Mouse (Mus musculus) adrenal gland, adult 8-10 months (tissue): ENCODE data around the gene Cemip2. TPM values are rescaled to one million over a fixed set of nuclear protein-coding genes. Genes with fewer than 3 reads are reported as not detected.

Experiments
- DNase-seq: peaks from one replicate; pipeline ENCODE4 v3.0.0; 2022
- total RNA-seq, 4 experiments: library from RNA; stranded (reverse); gene quantifications; 2 replicates each; pipeline ENCODE4 v1.2.4; 2022

The Cemip2 gene
- total RNA-seq, result 10 to 100 TPM; 22.6 to 27.4 (median 23.2) TPM

DNA sequence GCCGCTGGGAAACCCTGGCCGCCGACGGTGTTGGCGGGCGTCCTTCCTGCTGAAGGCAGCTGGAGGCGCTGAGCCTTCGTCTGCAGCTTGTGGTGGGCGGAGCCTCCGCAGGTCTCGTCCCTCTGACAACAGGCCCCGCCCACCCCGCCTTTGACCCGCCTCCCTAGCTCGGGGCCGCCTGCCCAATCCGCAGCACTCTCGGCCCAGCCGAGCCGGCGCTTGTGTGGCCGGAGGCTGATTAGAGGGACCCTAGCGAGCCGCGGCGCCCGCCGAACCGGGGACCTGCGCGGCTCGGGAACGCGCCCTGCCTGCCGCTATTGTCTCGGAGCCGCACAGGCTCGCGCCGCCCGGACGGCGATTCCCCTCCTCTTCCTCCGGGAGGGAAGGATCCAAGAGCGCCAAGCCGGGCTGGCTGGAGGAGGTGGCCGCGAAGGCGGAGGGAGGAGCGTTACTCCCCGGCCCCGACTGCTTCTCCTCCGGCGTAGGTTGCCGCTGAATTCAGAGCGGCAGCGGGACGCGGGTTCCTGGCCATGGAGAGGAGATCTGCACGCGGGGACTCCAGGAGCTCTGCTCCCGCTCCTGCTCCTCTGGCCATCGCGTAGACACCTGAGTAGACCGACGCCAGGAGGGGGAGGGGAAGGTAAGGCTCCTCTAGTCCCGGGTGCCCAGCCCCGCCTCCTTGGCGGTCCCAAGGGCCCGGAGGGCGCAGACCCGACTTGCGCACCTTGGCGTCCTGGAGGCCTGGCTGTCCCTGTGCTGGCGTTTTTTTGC is at the start of gene Cemip2:
Cemip2 (plus strand) TSS at position 196 of the 771 bp plus-strand sequence.
- peak; percentile 93 for DNase-seq

DNA sequence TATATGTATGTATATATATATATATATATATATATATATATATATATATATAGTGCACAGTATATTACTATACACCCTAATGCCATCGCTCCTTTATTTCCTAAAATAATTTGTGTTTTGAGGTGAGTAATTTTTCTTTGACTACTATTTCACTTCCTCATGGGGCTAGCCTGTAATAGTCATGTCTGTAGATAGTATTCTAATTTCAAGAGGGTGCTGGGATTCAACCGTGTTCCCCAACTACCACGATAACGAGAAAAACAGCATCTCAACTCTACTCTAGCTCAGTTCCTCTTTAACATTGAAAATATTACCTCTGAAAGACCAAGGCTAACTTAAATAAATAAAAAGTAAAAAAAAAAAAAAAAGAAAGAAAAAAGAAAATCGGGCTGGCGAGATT is 49.8 kb upstream of the Cemip2 start:
- no peak for DNase-seq

DNA sequence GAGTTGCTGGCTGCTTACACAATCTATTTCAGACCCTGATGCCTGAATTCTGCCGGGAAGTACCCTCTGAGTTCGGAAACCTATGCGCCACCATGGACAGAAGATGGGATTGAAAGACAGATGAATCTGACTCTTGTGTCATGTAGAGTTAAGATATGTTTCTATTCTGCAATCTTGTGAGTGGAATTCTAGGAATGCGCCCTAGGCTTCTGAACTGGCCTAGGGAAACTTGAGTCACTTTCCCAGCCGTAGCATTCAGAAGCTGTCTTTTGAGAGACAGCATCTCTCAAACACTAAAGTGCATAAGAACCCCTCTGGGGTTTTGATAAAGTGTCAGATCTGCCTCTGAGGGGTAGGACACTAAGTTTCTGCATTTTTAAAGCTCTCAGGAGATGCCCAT is 46.3 kb upstream of the Cemip2 start:
- DNase-seq, result no peak

DNA sequence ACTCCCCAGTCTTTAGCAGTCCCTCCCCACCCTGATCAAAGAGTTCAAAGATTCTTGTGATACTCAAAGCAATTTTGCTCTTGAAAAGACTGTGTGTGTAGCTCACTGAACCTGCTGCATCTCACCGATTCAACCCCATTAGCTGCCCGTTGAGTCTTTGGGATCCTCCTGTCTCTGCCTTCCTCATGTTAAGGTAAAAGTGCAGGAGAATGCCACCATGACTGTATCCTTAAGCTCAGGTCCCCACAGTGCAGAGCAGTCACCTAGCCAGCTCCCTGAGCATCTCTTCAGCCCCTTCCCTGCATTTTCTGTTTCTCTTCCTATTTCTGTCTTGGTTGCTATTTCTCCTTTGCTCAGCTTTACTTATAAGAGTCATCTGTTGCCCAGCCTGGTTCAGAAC is 45.0 kb upstream of the Cemip2 start:
- DNase-seq, result no peak

DNA sequence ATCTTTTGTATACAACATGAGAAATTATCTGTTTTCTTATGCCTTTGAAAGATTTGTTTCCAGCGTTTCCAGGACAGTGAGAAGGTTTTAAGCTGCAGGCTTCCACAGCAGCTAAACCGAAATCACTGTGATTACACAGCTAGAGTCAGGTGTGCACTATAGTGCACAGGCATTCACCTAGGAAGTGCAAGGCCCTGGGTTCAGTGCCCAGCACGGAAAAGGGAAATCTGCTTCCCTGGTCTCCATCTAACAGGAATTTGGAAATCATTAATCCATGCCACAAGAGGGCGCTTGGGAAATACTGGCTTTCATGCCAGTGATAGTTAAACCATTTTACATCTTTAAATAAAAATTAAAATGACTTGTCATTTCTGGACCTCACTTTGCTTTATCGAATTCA is 44.0 kb upstream of the Cemip2 start:
- DNase-seq, result no peak

DNA sequence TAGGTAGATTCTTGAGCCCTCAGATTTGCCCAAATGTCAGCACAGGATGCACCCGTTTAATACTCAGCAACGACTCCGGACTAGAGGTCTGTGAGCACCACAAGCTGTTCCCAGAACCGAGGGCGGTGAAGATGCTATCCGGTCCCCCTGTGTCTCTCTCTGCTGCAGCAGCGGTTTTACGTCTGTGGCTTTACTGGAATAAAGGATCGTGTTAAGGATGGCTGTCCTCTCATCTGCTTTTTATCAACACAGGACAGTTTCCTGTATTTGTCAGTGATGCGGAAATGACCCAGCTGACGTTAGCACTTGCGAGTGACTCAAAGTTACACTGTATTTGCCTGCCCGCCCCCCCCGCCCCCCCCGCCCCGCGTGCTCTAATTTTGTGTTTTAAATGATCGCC is 40.7 kb upstream of the Cemip2 start:
- DNase-seq, result no peak

DNA sequence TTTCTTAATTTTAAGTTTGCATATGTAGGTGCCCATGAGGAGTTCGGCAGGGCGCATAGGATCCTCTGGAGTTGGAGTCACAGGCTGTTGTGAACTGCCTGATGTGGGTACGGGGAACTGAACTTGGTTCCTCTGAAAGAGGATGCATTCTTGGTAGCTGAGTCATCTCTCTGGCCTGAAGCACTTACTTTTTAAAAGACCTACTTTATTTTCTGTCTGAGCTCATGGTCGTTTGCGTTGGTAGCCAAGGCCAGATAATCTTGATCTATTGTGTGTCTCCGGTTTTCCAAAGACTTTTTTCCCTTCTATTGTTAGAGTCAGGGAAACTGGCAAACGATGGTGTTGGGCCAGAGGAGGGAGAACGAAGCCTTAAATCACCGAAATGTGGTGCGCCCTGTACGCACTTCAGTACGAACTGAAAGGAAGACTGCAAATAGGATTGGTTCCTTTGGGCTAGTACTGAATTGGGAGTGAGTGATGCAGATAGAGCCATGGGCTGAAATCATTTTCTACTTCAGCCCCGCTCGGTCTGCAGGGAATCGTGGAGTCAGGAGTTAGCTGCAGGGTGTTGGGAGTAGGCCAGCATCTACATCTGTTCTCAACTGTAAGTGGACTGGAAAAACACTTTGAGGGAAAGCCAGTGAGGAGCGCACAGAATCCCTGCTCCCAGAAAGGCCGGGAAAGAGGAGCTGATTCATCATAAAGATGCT is 40.1 kb upstream of the Cemip2 start:
- DNase-seq, result peak; percentile 43

DNA sequence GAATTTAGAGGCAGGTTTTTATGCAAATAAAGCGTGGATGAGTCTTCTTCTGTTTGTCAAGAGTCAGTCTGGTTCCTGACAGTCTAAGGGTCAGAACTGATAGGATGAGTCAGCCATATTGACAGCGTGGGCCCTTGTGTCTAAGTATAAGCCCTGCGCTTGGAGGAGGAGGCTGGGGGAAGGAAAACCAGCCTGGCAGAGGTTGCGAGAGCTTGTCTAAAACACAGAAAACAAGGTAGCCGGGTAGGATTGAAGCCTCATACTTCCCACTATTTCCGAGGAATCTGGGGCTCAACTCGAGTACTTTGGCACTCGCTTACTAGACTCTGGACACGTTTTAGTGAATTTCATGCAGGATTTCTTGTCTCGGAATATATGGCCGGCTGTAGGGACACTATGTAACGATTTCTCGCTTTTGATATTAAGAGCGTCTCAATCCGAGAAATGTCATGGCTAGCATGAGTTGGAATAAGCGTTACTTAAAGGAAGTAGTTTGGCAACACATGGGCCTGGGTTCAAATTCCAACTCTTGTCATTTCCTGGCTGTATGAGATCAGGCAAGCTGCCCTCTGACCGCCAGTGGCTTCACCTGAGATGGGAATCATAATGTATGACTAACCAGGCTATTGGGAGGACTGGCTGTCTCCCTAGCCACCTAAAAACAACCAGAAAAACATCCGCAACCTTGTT is 39.4 kb upstream of the Cemip2 start:
- DNase-seq, result no peak

DNA sequence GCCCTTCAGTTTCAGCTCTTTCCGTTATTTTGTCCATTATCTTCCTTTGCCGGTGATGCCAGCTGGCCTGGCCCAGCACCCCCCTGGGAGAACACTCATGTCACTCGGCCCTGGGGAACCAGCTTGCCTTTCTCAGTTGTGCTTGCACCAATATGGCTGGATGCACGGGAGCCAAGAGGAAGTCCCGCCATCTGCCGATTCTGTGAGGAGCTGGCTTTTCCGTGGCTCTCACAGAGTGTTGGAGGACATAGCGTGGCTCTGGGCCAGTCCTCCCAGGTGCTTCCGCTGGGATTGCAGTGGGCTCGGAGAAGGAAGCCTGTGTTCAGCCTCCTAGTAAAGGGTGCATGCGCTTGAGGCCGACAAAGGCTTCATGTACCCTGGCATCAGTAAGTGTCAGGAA is 36.0 kb upstream of the Cemip2 start:
- DNase-seq, result no peak

DNA sequence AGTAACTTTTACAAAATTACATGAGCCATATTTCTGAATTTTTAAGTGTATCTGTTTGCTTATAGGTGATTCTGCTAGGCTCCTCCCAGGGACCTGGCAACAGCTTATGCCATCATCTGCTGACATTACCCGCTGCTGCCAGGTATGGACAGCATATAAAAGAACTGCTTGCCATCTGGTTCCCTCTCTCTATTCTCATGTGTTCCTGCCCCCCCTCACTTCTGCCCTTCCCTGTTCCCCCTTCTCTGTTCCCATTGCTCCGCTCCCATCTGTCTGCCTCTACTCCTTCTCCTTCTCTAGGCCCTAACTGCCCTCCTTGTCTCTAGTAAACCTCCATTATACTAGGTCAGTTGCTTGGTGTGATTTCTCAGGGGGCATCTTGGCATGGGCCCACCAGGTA is 32.6 kb upstream of the Cemip2 start:
- no peak for DNase-seq

DNA sequence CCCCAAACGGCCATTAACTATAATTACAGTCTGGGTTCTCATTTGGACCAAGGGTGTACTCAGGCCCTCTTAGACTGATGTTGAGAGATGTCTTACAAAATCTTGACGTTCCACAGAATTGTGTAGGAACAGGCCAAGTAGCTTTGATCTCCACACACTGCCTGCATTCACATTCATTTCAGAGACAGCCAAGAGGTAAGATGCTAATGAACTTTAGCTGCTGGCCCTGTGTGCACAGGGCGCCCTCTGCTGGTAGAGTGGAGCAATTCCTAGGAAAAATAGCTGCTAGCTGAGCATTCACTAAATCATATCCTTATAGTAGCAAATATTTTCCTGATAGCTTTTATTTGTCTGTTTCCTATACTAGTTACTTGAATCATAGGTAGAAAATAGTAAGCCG is 30.8 kb upstream of the Cemip2 start:
- DNase-seq, result peak; percentile 57

DNA sequence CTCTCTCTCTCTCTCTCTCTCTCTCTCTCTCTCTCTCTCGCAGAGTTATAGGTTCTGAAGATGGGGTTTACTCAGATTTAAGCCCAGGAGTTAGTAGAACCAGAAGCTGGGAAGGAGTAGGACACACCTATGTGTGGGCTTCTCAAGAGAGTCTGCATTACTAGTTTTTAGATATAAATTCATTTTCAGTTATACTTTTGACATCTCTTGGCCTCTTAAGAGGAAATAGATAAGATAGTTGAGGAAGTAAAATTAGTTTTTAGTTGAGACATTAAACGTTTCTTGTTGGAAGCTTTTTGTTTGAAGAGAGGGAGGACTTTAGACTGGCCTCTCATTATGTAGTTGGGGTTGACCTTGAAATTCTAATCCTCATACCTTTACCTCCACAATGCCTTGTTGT is 28.0 kb upstream of the Cemip2 start:
- DNase-seq, result no peak

DNA sequence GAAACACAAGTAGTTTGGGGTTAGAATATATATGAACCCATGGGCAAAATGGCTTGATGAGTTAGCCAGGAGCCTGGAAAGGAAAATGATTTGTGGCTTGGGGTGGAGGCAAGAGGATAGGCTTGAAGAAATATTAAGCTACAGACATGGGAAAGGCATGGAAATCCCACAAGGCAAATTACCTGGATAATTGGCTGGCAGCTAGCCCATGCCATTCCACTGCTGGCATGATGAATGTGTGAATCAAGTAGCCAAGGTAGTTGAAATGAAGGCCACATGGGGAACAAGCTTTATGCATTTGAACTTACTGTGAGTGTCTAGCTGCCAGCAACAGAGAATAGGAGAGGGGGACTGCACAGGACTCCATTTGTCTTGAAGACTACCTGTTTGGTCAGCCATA is 16.5 kb upstream of the Cemip2 start:
- no peak for DNase-seq

DNA sequence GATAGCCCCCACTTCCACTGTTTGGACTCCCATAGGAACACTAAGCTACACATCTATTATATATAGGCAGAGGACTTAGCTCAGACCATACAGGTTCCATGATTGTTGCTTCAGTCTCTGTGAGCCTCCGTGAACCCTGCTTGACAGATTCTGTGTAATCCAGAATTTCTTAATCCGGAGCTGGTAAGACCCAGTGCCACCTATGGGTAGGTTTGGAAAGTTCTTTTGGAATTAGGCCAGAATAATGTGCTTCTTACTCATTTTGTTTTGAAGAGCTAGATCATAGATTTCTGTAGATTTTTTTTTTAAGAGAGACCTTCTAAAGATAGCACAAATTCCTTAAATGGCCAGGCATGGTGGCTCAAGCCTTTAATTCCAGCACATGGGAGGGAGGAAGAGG is 14.1 kb upstream of the Cemip2 start:
- no peak for DNase-seq

DNA sequence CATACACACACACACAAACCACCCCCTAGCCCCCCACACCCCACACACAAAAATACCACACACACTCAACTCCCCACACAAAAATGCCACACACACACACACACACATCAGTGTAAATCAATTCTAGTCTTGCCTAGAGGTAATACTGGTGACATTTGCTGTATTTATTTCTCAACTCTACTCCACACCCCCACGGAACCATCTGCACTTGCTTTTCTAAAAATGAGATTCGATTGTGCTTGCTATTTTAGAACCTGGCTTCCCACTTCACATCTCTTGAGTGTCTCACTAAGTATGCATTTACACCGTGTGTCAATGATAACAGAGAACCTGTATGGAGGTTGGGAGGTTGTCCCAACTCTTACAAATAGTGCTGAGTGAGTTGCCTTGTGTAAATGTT is 13.4 kb upstream of the Cemip2 start:
- no peak for DNase-seq

DNA sequence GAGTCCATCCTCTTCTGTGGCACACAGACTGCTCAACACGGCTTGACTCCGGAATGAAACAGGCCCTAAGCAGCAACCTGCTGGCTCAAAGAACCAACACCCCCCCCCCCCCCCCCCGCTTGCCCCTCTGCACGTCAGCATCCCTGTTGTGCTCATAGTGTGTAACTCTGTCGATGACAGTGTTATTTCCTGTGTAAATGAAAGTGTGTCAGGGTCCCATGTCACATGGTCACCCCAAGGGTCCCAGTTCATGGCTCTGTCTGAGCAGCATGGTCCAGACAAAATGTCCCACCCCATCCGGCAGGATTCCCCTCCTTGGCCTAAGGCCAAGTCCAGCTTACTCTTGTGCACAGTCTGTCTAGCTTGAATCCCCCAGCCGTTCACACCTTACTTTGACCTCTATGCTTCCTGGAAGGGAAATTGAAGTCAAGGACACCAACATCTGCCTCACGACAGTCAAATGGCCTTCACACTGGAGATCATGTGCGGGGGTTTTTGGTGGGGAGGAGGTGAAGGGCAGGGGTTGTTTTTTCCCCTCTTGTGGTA is 10.6 kb upstream of the Cemip2 start:
- no peak for DNase-seq

DNA sequence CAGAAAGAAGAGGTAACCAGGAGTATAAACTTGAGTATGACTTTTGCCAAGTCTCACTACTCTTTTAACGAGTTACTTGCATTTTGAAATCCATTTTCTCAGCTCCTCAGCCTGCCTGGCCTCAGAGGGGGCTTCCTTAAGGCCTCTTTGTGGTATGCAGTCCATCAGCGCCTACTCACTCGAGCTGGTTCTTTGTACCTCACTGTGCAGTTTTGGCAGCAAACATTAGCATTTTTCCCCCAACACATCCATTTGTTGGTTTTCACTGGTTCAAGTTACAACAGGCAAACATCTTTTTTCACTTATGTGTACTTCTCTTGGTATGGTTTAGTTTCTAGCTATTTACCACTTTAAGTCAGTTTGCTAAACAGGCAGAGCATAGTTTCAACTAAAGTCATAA is 8.3 kb upstream of the Cemip2 start:
- no peak for DNase-seq

DNA sequence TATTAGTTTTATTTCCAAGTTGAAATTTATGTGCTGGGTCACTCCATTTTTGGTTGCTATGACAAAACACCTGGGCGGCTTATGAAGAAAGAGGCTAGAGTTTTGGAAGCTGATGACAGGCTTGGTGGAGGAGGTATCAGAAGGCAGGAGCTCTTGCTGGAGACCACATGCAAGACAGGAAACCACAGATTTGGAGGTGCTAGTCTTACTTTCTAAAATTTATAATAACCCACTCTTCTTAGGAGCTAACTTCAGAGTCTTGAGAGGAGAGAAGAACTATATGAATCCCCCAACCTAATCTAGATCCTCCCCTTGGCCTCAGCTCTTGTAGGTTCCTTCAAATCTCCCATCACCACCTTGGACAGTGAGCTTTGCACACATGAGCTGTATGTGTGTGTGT is 6.6 kb upstream of the Cemip2 start:
- DNase-seq, result no peak

DNA sequence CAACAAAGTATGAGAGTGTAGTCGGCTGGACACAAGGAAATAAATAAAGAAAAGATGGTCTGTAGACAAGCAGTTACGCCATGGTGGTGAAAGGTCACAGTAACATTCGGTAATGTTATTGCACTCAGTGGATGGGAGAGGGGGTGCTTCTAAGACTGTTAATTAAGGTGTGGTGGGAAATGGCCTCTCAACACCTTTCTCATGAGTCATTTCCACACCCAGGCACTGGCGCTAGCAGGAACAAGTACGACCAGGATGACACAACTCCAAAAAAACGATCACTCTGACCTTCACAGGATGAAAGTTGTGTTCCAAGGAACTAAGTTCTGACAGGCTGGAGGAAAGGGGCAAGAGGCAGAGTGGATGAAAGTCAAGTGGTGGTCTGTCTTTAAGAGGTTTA is 4.5 kb upstream of the Cemip2 start:
- DNase-seq, result no peak

DNA sequence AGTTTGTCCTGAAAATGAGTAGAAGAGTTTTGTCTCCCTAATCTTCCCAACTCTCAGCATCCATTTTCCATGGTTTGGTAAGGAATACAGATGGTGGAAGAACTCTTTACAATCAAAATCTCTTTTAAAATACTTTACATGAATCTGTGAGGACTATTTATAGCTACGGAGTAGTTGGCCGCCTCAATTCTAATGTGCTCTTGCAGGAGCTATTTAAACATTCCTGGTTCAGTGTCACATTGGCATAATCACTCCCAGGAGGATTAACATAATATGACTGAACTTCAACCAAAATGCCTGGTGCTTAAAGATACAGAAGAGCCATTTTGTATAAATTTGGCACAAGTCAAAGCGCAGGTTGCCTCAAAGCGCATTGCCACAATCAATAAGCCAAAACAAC is 2.5 kb upstream of the Cemip2 start:
- DNase-seq, result no peak

DNA sequence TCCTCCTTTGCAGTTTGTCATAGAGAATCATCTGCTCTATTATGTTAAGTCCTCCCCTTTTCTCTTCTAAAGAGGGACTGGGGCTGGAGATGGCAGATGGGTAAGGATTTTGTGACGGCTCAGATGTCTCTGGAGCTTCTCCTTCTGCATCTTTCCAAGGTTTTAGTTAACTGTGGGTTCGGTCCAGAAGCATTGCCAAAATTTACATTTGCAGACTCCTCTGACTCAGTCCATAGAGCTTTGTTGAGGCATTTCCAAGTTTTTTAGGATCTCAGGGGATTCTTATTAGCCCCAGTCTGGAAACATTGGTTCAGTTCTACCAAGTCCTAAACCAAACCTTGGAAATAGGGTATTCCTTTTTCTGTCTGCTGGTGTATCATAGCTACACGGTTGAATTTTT is 1.5 kb upstream of the Cemip2 start:
- DNase-seq, result no peak

DNA sequence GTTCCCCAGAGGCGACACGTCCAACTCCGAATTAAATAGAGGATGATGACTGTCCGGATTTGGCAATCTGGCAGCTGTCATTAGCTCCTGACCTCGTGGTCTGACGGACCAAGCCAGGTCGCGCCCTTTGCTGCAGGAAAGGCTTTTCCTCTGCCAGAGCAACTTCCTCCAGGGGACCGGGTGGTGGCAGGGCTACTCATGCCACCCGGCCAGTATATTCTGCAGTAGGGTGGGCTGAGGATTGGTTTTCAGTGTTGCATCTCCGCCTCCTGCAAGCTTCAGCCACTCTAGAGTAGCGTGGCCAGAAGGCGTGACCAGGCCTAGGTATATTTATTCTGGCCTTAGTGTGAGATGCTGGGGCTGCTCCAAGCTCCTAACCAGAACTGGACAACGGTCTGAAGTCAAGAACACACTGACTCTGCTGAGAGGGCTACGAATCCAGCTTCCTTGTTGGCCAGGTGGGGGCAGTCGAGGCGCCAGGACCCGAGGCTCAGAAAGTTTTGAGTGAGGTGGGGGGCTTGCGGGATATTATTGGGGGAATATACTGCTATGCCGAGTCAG is 891 bp upstream of the Cemip2 start:
- peak; percentile 56 for DNase-seq

DNA sequence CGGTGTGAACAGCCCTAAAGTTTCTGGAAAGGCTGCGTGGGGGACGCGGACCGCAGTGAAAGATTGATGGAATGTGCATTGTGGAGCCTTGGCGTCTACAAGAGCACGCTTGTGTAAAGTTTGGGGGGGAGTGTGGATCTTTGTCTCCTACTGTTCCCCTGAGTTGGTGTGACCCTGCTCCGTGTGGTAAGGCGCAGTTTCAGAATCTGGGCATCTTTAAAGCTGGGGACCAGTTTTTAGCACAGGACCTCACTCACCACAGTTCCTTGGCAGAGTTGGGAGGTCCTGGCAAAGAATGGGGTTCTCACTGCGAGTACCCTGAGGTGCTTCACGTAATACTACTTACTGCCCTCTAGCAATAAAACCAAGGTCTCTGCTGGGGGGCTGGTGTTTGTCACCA is 964 bp downstream of the Cemip2 start:
- no peak for DNase-seq
